14 mouse cellular contexts compared by ENCODE assay signal in the genomic region with DNA sequence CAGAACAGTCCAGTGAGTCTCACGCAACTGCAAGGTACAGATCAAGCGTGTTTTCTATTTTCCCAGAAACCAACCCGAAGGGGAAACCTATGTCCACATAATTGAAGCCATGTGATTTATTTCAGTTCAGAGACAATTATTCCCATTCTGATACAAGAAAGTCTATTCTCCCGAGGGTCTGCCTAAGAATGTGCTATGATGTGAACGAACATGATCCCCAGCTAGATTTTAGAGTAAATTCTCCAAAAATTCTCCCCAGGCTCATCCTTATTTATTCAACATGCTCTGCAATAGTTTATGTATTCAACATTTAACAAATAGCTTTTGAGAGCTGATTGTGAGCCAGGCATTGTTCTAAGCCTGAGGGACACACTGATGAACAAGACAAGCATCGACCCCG.
"Had no signal": no experiment of that assay in that cellular context is flagged by ENCODE, and none has a peak within 500 bp of the region (broad histone marks: within the 10 kb centered on the region; RNA-seq: fewer than 3 reads in every experiment).

No protein-coding gene starts in this region.

- H3K4me2 ChIP-seq: limb, embryonic 13.5 days; liver, embryonic 13.5 days; midbrain, embryonic 11.5 days; stomach, embryonic 15.5 days had no signal

- H3K36me3 ChIP-seq: limb, embryonic 13.5 days; liver, embryonic 13.5 days; stomach, embryonic 15.5 days had no signal

- H3K27me3 ChIP-seq: limb, embryonic 13.5 days; liver, embryonic 13.5 days; stomach, embryonic 15.5 days had no signal

- H3K9ac ChIP-seq: limb, embryonic 13.5 days; liver, embryonic 13.5 days; stomach, embryonic 15.5 days had no signal

- H3K4me3 ChIP-seq: limb, embryonic 13.5 days; liver, embryonic 13.5 days; stomach, embryonic 15.5 days had no signal

- H3K27ac ChIP-seq: limb, embryonic 13.5 days; liver, embryonic 13.5 days; stomach, embryonic 15.5 days had no signal

- DNase-seq: kidney, adult 18-20 months; kidney, adult 9 months; kidney, postnatal 14 days; kidney, postnatal 4 days; left cerebral cortex, postnatal 4 days; liver, embryonic 13.5 days; lung, adult 2 months; lung, postnatal 14 days; midbrain, embryonic 14.5 days; spleen, adult 18-20 months; thymus, postnatal 25 days had no signal

- H3K9me3 ChIP-seq: limb, embryonic 13.5 days; liver, embryonic 13.5 days; stomach, embryonic 15.5 days had no signal

- H3K4me1 ChIP-seq: liver, embryonic 13.5 days; stomach, embryonic 15.5 days had no signal
